Mouse (Mus musculus) c-Kit-positive CD71-positive TER-119-positive erythroid progenitor cells, embryonic 14.5 days (primary cell): ENCODE results near the gene Ankfy1.
A peak's percentile ranks its signal among the peaks of the same experiment; 100 is the strongest.

Experiments
- DNase-seq: peaks from one replicate; pipeline ENCODE4 v3.0.0-alpha.2; 2013; ENCODE audit warnings: low spot score

Ankfy1 gene

DNA sequence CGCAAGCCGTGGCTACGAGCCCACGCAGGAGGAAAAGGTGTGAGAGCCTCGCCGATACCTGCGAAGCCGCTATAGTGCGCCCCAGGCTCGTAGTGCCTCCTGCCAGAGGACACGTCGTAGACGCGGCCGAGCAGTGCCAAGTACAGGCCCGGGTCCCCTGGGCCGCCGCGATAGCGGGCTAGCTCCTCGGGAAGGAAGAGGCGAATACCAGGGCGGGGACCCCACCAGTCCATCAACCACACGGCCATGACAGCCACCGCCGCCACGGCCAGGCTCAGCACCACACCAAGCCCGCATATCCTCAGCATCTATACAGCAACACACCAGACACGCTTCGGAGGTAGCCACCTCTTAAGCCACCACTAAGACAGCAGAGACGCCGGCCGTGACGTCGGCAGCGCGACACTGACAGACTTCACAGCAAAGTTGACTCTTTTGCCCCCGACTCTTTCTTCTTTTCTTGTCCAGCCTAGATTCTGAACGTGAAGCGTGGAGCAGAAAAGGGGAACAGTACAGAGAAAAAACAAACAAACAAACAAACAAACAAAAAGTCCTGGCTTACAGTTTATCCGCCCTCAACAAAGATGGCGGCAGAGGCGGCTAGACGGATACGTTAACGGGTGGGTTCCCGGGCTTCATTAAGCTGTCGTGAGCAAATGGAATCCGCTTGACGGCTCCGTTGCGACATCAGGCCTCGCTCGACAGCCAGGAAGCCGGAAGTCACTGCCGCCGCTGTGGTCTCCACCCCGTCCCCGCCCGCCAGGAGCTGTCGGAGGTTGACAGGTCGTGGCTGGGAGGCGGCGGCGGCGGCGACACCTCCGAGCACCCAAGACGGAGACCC is 105.9 kb downstream of the Ankfy1 start, which contains the start of the genes Cyb5d2 and Zzef1:
Cyb5d2 (minus strand) TSS at position 688 of the 841 bp plus-strand sequence.
Zzef1 (plus strand) TSS at position 772 of the 841 bp plus-strand sequence.
- DNase-seq, result peak; percentile 95

GRCm38 (mm10) chr11:72796296-72796687 is 106.5 kb downstream of the Ankfy1 start:
- no peak for DNase-seq

- DNase-seq, result peak; percentile 42
Observed at GRCm38 (mm10) chr11:72796773-72797338, 107.0 kb downstream of the Ankfy1 start.

GRCm38 (mm10) chr11:72798112-72798511 is 108.3 kb downstream of the Ankfy1 start:
- DNase-seq, result no peak

DNA sequence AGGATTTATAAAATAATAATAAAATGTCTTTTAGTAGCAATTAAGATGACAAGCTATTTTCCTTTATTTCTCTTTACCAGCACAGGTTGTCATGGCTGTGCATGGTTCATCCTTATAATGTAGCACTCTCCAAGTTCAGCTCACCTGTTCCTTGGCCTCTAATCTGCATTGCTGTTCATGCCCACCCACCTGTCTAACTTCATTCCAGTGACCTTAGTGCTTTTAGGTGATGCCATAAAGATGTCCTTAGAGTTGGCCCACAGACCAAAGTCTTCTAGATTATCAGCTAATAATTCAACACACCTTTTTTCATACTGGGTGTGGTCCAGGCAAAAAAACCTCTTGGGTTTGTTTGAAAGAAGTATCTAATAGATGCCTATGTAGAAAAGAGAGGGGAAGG is 111.4 kb downstream of the Ankfy1 start:
- no peak for DNase-seq

DNA sequence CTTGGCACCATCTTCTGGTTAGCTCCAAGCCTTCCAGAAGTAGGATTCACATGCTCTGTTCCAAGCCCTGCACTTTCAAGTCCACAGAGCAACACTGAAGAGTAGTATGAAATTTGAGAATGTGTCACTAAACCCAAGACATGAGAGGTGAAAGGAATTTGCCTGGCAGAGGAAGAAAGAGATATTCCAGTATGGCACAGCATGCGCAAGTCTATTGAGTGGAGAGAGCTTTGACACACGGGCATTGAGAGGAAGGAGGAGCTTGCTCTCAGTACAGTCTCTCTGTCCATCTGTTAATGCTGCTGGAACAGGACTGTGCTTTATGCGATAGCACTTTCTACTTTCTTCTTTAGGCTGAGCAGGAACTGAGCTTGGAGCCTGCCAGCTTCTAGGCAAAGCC is 113.2 kb downstream of the Ankfy1 start:
- DNase-seq, result no peak

GRCm38 (mm10) chr11:72804586-72804985 is 114.8 kb downstream of the Ankfy1 start:
- DNase-seq, result no peak

DNA sequence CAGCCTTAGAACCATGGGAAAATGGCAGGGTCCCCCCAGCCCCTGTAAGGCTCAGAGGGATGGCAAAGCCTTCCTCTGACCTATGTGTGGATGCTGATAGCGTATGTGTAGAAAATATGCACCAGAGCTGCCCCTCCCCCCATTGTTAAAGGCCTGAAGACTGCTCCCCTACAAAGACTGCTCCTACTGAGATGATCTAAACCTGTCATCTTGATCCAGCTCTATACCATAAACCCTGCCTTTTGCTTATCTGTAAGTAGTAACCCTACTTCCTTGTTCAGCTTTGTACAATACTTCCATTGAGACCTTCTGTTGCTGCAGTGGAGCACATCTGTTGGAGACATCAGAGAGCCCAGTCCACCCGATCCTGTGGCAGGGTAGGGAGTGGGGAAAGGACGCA is 115.4 kb downstream of the Ankfy1 start:
- no peak for DNase-seq

- DNase-seq, result no peak
Observed at GRCm38 (mm10) chr11:72806556-72806955, 116.8 kb downstream of the Ankfy1 start.

- DNase-seq, result no peak
Observed at GRCm38 (mm10) chr11:72807992-72808391, 118.2 kb downstream of the Ankfy1 start.

- no peak for DNase-seq
Observed at GRCm38 (mm10) chr11:72813687-72814086, 123.9 kb downstream of the Ankfy1 start.

- peak; percentile 9 for DNase-seq
Observed at GRCm38 (mm10) chr11:72814188-72814587, 124.4 kb downstream of the Ankfy1 start.

- DNase-seq, result no peak
Observed at GRCm38 (mm10) chr11:72816859-72817258, 127.1 kb downstream of the Ankfy1 start.

GRCm38 (mm10) chr11:72818067-72818466 is 128.3 kb downstream of the Ankfy1 start:
- no peak for DNase-seq

GRCm38 (mm10) chr11:72821041-72821440 is 131.2 kb downstream of the Ankfy1 start:
- no peak for DNase-seq
